Mouse (Mus musculus) megakaryocyte progenitor cell, adult 5-6 weeks (primary cell): ENCODE measurements around the gene Ube2r2. TPM values are rescaled to one million over a fixed set of nuclear protein-coding genes. Genes with fewer than 3 reads are reported as not detected.

Experiments
- ATAC-seq: replicated peaks from 2 replicates; pipeline ENCODE4 v1.8.0; 2016; ENCODE audit warnings: mild to moderate bottlenecking, moderate TSS enrichment, inconsistent platforms; ENCODE audit not compliant: poor library complexity
- total RNA-seq, 2 experiments: library from RNA; stranded (forward) in 1 of 2; stranded (reverse) in 1 of 2; fragments of 157-497, 149-512 nt in 1 of 2; fragments of 200-1000 nt in 1 of 2; gene quantifications; 2 replicates each; pipeline versions ENCODE4 v1.2.3 to v1.2.4; 2015 to 2017

Ube2r2 gene
- total RNA-seq, 2 experiments from 2014 or later = 29.9 to 131 TPM

DNA sequence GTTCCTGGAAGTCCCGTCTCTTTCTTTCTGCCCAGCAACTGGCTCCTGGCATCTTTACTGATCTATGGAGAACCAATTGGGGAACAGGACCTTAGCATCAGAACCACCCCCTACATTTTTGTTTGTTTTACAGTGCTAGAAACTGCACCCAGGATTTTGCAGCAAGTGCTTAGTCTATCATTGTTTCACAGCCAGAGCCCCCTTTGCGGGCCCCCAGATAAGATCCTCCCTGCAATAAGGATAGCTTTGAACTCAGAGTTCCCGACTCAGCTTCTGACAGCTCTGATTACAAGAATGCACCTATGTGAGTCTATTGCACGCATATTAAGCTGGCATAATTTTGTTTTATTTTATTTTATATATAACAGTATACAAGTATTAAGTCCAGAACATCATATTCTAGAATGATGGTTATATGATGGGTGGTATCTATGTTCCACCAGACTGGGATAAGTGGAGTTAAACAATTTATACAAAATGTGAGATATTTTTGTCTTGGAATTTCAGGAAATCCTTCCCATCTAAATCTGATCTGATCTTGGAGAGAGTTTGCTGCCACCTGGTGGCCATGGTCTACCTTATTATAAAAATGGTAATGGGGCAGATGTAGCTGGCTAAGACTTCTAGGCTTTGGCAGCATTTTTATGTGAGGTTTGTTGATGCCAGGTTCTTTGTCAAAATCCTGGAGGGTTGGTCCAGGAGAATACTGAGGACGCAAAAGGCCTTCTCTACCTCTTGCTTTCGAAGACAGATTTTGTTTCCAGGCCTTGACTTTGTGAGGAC lies 30.3 kb downstream of the Ube2r2 start:
- ATAC-seq = peak; percentile 48; the same call in 1 of the 2 replicates

DNA sequence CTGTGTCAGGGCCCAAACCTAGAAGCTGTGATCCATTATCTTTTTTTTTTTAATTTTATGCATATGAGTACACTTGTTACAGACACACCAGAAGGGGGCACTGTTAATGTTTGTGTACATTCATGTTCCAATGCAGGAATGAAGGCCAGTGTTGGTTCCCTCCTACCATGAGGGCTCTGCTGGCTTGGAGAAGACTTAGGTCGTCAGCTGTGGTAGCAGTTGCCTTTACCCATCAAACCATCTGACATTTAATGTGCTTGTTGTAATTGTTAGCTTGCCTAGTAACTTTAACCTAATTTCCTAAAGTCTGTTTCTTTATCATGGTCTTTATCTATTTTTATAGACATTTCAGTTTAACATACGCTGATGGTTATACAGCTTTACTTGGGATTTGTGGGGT lies 35.4 kb downstream of the Ube2r2 start:
- no peak for ATAC-seq

DNA sequence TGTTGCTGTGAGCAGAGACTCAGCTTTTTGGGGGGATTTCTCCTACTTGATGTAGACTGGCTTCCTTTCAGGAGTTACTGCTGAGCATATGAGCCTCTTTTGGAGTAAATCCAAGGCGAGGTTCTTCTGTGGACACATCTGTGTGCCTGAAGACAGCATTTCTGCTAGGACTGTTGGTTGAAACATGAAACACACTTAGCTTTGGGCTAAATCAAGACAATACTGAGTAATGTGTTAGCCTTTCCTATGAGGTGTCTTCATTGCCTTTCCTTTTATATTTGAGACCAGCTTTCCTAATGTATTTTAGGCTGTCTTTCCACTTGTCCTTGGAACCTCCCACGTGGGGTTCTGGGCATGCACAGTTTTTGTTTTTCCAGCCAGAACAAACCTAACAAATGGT lies 39.1 kb downstream of the Ube2r2 start:
- ATAC-seq = no peak

DNA sequence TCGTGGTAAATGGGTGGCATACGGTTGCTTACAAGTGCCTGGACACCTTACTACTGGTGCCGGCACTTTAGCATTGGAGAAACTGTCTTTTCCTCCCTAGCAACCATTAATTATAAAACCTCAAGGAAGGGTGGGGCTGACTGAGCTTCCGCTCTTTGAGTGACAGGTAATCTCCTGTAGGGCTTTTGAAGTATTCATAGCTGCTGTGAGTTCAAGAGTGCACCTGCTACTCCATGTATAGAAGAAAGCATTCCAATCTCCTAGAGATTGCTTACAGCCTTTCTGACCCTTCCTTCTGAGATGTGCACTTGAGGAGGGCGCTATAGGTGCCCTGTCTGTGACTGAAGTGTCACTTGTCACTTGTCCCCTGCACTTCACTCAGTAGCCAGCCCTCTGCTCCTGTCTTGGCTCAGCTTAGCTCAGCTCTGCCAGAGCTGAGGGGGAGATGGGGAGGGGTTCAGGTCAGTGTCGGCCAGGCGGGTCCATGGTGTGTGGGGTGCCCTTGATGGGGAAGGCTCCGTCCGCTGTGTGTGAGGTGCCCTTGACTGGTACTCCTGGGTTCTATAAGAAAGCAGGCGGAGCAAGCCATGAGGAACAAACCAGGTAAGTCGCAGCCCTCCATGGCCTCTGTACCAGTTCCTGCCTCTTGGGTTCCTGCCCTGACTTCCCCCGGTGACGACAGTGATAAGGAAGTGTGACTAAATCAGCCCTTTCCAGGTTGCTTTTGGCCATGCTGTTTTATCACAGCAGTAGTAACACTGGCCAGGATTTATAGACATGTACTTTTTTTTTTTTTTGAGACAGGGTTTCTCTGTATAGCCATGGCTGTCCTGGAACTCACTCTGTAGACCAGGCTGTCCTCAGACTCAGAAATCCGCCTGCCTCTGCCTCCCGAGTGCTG lies 44.5 kb downstream of the Ube2r2 start:
- peak; percentile 86 for ATAC-seq

DNA sequence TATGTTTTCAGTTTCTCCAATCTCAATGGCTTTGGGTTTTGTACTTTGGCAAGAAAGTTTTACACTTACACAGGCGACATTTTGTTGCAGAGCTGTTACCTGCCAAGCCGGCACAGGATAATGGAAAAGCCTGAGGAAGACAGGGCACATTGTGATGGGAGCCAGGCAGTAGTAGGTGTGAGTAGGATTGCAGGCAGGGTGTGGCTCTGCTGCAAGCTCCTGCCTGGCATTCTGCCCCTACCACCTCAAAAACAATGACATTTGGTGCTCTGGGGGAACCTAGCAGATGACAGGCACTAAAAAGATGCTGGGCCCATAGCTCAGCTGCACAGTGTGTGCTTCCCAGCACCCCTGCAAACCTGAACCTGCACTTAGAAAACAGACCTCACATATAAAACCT lies 54.3 kb downstream of the Ube2r2 start:
- no peak for ATAC-seq

DNA sequence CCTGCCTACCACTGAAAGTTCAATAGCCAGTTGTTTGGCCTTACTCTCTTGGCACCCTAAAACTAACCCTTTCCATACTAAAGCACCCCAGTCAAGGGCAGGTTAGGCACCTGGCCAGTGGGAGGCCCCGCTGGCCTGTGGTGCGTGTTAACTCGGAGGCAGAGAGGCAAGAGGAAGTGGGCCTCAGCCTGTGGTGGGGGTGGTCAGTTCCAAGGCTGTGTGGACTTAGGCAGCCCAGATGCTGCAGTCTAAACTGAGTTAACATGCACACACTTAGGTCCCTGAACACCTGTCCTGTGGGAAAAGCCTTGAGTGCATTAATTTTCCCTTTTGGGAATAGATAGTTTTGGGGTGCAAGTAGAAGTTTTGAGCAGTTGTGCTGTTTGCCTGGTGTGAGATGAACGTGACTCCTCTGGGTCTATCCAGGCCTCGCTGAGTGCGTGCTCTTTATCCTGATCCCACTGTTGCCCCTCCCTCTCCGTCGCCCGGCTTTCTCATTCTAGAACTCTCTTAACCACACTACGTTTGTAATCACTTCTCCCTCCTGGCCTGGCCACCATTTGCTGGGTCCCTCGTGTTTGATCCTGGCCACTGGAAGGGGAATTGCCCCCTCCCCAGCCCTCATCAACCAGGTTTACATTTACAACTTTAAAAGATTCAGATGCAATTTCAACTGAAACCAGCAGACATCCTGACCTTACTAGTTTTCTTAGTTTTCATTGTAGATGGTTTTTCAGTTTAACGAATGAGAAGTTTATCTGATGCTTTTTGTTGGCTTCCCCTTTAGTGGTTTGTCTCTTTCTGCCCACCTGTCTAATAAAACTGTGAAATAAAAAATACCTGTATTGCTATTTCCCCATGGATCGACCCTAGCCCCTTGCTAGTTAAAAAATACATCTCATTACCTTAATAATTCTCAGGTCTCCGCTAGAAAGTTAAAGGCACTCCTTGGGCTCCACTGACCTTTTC lies 57.3 kb downstream of the Ube2r2 start:
- peak; percentile 59 for ATAC-seq

DNA sequence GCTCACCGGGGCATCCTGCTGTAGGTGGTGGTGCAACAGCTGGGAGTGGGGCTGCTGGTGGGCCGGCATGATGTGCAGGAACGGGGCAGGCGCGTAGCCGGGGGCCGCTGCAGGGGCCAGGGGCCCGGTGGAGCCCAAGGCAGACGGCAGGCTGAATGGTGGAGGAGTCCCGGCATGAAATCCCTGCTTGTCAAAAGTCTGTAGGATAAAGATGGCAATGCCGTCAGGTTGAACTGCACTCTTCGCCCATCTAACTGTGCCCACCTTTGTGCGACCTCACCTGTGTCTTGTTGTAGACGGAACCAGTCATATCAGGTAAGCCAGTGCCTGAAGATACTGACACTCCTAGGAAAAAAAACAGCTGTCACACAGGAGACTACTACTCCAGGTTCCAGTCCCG lies 59.8 kb downstream of the Ube2r2 start:
- no peak for ATAC-seq

DNA sequence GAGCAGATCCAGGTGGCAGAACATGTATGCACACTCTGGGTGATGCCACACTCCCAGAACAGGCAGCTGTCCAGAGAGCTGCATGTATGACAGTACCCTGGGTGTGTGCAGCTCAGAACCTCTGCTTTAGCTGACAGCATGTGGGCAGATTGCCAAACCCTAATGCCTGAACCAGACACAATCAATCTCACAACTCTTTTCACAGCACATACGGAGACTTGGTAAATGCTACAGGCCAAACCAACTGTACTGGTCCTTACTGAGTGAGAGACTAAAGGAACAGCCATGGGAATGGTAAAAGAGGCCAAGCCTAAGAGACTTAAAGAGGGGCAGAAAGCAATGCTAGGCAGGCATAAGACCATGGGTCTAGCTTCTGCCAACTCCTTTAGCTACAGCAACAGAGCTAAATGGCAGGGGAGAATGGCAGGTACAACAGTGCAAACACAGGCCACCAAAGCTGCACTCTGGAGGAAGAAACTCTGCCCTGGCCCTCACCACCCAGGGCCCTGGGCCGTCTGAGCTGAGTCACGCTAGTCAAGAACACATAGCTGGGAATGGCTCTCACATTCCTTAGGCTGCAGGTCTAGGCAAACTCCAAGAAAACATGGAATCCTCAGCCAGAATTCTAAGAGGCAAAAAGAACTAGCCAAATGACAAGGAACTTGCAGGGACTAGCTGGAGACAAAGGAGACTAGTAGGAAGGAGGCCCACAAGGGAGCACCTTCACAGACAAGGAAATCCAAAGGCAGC lies 61.5 kb downstream of the Ube2r2 start:
- ATAC-seq = no peak

DNA sequence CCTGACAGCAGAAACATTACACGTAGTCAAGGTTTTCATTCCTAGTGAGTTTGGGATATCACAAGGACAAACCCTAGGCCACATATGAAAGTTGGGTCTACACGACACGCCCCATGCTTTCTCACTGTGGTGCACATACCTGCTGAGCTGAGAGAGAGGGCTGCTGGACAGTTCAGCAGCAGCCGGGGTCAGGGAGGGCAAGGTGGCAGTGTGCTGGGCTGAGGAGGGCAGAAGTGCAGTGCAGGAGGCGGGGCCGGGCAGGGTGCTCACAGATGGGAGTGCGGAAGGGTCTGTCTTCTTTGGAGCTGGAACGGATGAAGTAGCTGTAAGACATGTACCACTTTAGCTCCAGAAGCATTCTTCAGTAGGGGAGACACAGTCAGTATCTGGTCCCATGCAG lies 66.6 kb downstream of the Ube2r2 start:
- no peak for ATAC-seq

DNA sequence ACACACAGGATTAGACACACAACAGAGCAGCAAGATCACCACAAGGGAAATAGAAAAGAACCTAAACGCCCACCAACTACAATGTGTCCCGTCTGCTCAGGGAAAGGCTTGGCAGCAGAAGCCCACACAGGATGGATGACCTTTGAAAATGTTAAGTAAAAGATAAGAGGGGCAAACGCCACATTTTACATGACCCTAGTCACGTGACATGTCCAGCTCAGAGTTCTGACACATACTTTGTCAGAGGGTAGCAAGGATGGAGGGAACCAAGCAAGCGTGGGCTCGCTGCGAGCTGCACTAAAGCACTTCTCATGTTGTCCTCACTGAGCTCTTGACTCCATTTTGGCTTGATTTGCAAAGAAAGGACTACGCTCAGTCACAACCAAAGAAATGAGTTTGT lies 70.2 kb downstream of the Ube2r2 start:
- ATAC-seq = no peak

DNA sequence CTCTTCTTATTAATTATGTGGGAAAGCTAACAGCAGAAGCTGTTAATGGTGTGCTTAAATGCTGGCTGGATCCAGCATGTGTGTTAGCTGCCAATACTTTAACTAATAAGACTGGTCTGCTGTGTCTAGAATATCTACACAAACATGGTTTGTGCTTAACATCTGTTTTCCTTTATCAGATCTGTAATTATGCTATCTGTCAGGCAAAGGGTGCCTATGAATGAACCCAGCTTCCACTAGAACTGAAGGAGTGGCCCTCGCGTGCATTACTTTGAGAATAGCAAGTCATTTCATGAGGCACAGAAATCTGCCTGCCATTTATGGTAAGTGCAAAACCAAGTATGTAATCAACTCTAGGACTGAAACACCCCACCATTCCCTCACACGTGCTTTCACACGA lies 72.5 kb downstream of the Ube2r2 start:
- ATAC-seq = no peak

DNA sequence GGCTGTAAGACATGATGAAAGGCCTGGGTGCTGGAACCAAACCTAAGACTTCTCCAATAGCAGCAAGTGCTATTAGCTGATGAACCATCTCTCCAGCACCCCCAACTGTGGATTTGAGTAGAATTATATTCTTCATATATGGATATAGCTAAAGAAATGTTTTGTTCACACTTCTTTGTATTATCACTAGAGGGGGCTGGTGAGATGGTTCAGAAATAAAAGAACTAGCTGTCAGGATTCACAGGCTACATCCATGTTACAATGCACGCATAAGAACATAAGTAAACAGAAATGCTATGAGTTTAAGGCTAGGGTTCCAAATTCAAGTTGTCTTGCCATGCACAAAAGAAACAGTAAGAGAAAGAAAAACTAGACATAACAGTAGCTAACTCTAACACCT lies 89.9 kb downstream of the Ube2r2 start:
- peak; percentile 63 for ATAC-seq

DNA sequence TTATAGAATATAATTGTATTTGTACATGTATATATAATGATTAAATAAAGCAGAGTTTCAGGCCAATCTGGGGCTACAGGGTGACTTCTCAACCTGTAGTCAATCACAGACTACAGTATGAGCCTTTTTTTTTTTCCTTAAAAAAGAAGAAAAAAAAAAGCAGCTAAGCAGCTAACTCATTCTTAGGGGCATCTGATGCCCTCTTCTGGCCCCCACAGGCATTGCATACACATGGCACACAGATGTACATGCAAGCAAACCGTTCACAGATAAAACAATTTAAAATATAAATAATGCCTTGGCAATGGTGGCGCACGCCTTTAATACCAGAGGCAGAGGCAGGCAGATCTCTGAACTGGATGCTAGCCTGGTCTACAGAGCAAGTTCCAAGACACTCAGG lies 90.8 kb downstream of the Ube2r2 start:
- peak; percentile 86 for ATAC-seq

DNA sequence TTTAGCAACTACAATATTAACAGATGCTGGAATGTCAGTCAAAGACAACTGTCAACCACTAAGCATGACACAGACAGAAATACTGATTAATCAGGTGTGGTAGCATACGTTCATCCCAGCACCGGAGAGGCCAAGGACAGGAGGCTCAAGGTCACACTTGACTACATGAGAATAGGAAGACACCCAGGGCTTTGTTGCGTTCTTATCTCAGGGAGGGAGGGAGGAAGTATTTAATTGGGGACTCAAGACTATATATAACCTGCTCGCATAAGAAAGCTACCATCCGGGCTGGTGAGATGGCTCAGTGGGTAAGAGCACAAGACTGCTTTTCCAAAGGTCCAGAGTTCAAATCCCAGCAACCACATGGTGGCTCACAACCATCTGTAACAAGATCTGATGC lies 100.1 kb downstream of the Ube2r2 start:
- ATAC-seq = no peak

DNA sequence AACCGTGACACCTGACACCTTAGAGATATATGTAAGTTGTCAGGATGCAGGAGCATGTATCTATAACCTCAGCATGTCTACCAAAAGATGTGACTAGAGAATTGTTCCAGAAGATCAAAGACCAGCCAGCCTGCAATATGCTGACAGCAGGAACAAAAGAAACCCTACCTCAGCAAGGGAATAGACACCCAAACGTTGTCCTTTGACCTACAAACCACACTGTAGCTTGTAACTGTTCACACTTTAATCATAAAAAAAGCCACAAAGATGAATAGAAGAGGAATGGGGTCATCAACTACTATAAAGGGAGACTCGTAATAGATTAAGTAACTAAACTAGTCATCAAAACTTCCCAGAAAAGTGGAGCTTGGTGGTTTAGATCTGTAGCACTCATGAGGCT lies 105.4 kb downstream of the Ube2r2 start:
- no peak for ATAC-seq

Other genes with a start within 250 kb of the Ube2r2 start
- not detected in 2 replicates for gene Spink4, start 215.7 kb upstream of the Ube2r2 start, total RNA-seq (2015)
- not detected in 2 replicates for gene Spink4, start 215.7 kb upstream of the Ube2r2 start, total RNA-seq (2017)
- 163 and 167 TPM in 2 replicates for gene Bag1, start 187.4 kb upstream of the Ube2r2 start, total RNA-seq (2015)
- 361 and 403 TPM in 2 replicates for gene Bag1, start 187.4 kb upstream of the Ube2r2 start, total RNA-seq (2017)
- gene Chmp5, start 187.3 kb upstream of the Ube2r2 start, total RNA-seq (2015) = 52.0 and 55.4 TPM in 2 replicates
- gene Chmp5, start 187.3 kb upstream of the Ube2r2 start, total RNA-seq (2017) = 81.4 and 87.2 TPM in 2 replicates
- 47.5 and 51.8 TPM in 2 replicates for gene Nfx1, start 164.8 kb upstream of the Ube2r2 start, total RNA-seq (2015)
- 70.5 and 71.5 TPM in 2 replicates for gene Nfx1, start 164.8 kb upstream of the Ube2r2 start, total RNA-seq (2017)
- 0.20 TPM in 1 of 2 replicates, not detected in the other for gene Aqp7, start 87.6 kb upstream of the Ube2r2 start, total RNA-seq (2015)
- gene Aqp7, start 87.6 kb upstream of the Ube2r2 start, total RNA-seq (2017) = not detected in 2 replicates
- gene Aqp3, start 37.6 kb upstream of the Ube2r2 start, total RNA-seq (2015) = not detected in 2 replicates
- not detected in 2 replicates for gene Aqp3, start 37.6 kb upstream of the Ube2r2 start, total RNA-seq (2017)
- gene Nol6, start 11.3 kb upstream of the Ube2r2 start, total RNA-seq (2015) = 20.3 and 22.8 TPM in 2 replicates
- 20.5 and 22.4 TPM in 2 replicates for gene Nol6, start 11.3 kb upstream of the Ube2r2 start, total RNA-seq (2017)
- 63.9 and 73.0 TPM in 2 replicates for gene Ubap2, start 139.4 kb downstream of the Ube2r2 start, total RNA-seq (2015)
- gene Ubap2, start 139.4 kb downstream of the Ube2r2 start, total RNA-seq (2017) = 21.0 and 22.8 TPM in 2 replicates
- 32.5 and 38.9 TPM in 2 replicates for gene Dcaf12, start 179.1 kb downstream of the Ube2r2 start, total RNA-seq (2015)
- gene Dcaf12, start 179.1 kb downstream of the Ube2r2 start, total RNA-seq (2017) = 28.5 and 31.3 TPM in 2 replicates
- gene Ubap1, start 213.3 kb downstream of the Ube2r2 start, total RNA-seq (2015) = 21.1 and 28.6 TPM in 2 replicates
- gene Ubap1, start 213.3 kb downstream of the Ube2r2 start, total RNA-seq (2017) = 23.2 and 27.4 TPM in 2 replicates